ENCODE assay signal across 8 mouse cellular contexts in the genomic region with DNA sequence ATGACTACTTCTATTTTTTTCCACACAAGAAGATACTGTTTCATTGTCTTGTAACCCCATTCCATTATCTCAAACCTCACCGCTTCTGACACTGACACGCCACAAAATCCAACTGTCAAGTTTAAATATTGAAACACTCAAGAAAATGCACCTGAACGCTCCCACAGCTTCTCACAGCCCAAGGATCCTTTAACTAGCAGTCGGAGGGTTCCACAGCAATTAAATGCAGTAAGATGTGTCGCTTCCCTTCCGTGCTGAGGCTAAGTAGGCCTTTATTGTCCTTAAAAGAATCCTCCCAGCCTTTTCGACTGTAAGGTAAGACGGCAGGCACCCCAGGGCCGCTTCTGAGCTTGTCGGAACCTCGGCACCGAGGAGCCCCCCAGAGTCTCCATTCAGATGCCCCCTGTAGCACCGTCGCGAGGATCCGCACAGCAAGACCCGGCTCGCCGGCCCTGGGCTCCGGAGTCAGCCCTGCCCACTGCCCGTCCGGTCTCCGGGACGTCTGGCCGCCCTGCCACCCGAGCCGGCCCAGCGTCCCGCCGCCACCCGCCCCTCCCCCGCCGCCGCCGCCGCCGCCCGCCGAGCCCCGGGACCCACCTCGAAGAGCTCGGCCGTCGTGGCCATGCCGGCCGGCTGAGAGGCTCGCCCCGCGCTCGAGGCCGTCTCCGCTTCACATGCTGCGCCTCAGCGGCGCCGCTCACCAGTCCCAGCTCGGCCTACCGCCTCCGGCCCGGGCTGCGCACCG. TPM values are rescaled to one million over a fixed set of nuclear protein-coding genes. Genes with fewer than 3 reads are reported as not detected.
DNase-seq lines count a peak whose midpoint lies in the region; ATAC-seq lines count a peak whose summit lies in the region.

A gene (plus strand): TSS at position 569 of the 745 bp plus-strand sequence.

- peaks cover 33% of the 10 kb centered on the region for H3K4me1 ChIP-seq in forebrain, embryonic 15.5 days
- H3K4me1 ChIP-seq in hindbrain, embryonic 12.5 days = peaks cover 18% of the 10 kb centered on the region
- H3K4me1 ChIP-seq in limb, embryonic 13.5 days = peaks cover 21% of the 10 kb centered on the region

- no peaks in the 10 kb centered on the region for H3K9me3 ChIP-seq in forebrain, embryonic 15.5 days
- H3K9me3 ChIP-seq in hindbrain, embryonic 12.5 days (replicated peaks) = no peaks in the 10 kb centered on the region
- no peaks in the 10 kb centered on the region for H3K9me3 ChIP-seq in limb, embryonic 13.5 days

- whole genome bisulfite sequencing in forebrain, embryonic 15.5 days = under 1% methylated on average over 60 of the region's 62 CpGs
- WGBS in hindbrain, embryonic 12.5 days = under 1% methylated on average over 56 of the region's 62 CpGs
- WGBS in limb, embryonic 13.5 days = under 1% methylated on average over 55 of the region's 62 CpGs

- H3K9ac ChIP-seq in forebrain, embryonic 15.5 days (replicated peaks) = peak within 1 kb of the TSS; percentile 99
- peak within 1 kb of the TSS; percentile 87 for H3K9ac ChIP-seq in hindbrain, embryonic 12.5 days
- H3K9ac ChIP-seq in limb, embryonic 13.5 days = peak within 1 kb of the TSS; percentile 96

- peak within 1 kb of the TSS; percentile 92 for H3K4me3 ChIP-seq in forebrain, embryonic 15.5 days
- peak within 1 kb of the TSS; percentile 91 for H3K4me3 ChIP-seq in hindbrain, embryonic 12.5 days
- peak within 1 kb of the TSS; percentile 88 for H3K4me3 ChIP-seq in limb, embryonic 13.5 days

- peak within 1 kb of the TSS; percentile 82 for H3K4me2 ChIP-seq in forebrain, embryonic 15.5 days (replicated peaks)
- peak within 1 kb of the TSS; percentile 71 for H3K4me2 ChIP-seq in hindbrain, embryonic 12.5 days (replicated peaks)
- H3K4me2 ChIP-seq in limb, embryonic 13.5 days (replicated peaks) = peak within 1 kb of the TSS; percentile 74

- no peaks in the 10 kb centered on the region for H3K36me3 ChIP-seq in forebrain, embryonic 15.5 days
- no peaks in the 10 kb centered on the region for H3K36me3 ChIP-seq in hindbrain, embryonic 12.5 days
- no peaks in the 10 kb centered on the region for H3K36me3 ChIP-seq in limb, embryonic 13.5 days

- DNase-seq in spleen, adult 12 weeks (ENCODE audit: low spot score) = peak; percentile 4
- DNase-seq in spleen, postnatal 10 days (ENCODE audit: low spot score in 2 of 2) = no peak
- peak; percentile 63 for DNase-seq in adrenal gland, postnatal 14 days
- DNase-seq in naive thymus-derived CD4-positive, alpha-beta T cell, adult 2 months (ENCODE audit: low read depth) = peak; percentile 63
- no peak for DNase-seq in urinary bladder, postnatal 25 days (ENCODE audit: low spot score)

- no peaks in the 10 kb centered on the region for H3K27me3 ChIP-seq in forebrain, embryonic 15.5 days
- H3K27me3 ChIP-seq in hindbrain, embryonic 12.5 days = no peaks in the 10 kb centered on the region
- H3K27me3 ChIP-seq in limb, embryonic 13.5 days = no peaks in the 10 kb centered on the region

- peak; percentile 74 for ATAC-seq in forebrain, embryonic 15.5 days (replicated peaks)
- peak; percentile 71 for ATAC-seq in hindbrain, embryonic 12.5 days (ENCODE audit: low FRiP score)
- peak; percentile 62 for ATAC-seq in limb, embryonic 13.5 days (ENCODE audit: low FRiP score, low read depth)

- peak within 1 kb of the TSS; percentile 99 for H3K27ac ChIP-seq in forebrain, embryonic 15.5 days (replicated peaks)
- H3K27ac ChIP-seq in hindbrain, embryonic 12.5 days = peak within 1 kb of the TSS; percentile 99
- H3K27ac ChIP-seq in limb, embryonic 13.5 days = peak within 1 kb of the TSS; percentile 98

RNA-seq across cellular contexts. Expression of the gene that starts here (rescaled TPM):
- 22.5 and 24.2 TPM in 2 replicates for total RNA-seq in adrenal gland, postnatal 14 days (2021)
- polyA plus RNA-seq in forebrain, embryonic 15.5 days (2015; fragmentation: Nextera tagmentation; extraction: Ambion mirVana) = 25.5 and 25.8 TPM in 2 replicates
- 31.1 and 32.8 TPM in 2 replicates for polyA plus RNA-seq in hindbrain, embryonic 12.5 days (2016; fragmentation: Nextera tagmentation; extraction: Ambion mirVana)
- polyA plus RNA-seq in limb, embryonic 13.5 days (2015; fragmentation: Nextera tagmentation; extraction: Ambion mirVana) = 23.4 and 23.8 TPM in 2 replicates

Comparison
In these comparisons a context has a peak if more than half of its experiments do, and no peak if none do; other contexts are left out.
1. DNase-seq: peak in spleen, adult 12 weeks (single experiment), adrenal gland, postnatal 14 days (single experiment) and naive thymus-derived CD4-positive, alpha-beta T cell, adult 2 months (single experiment); none in spleen, postnatal 10 days (0 of 2) and urinary bladder, postnatal 25 days (single experiment).
2. Peak in every context shown above with its lines, with median percentiles within 50 percentile points of each other: ATAC-seq, H3K27ac ChIP-seq, H3K4me2 ChIP-seq, H3K4me3 ChIP-seq and H3K9ac ChIP-seq.